Mouse (Mus musculus) heart, postnatal 25 days (tissue): ENCODE data around the gene Chd3. TPM values are rescaled to one million over a fixed set of nuclear protein-coding genes. Genes with fewer than 3 reads are reported as not detected.

Experiments used
- DNase-seq: peaks from one replicate; pipeline ENCODE4 v3.0.0; 2022; ENCODE audit warnings: low spot score
- intact Hi-C: fragments of 180-260 bp; cut with DNase I; formaldehyde crosslinking; loops from one replicate; pipeline ENCODE4 v1.15.1; 2025
- total RNA-seq, 2 experiments: library from RNA; stranded (reverse); gene quantifications; 2 replicates each; pipeline ENCODE4 v1.2.3; 2021

Gene Chd3
- total RNA-seq, 2 experiments from 2014 or later: 26.4 to 27.9 TPM

- DNase-seq: no peak
- intact Hi-C loops: no loop called here
Observed at GRCm38 (mm10) chr11:69370817-69371215, 1.6 kb upstream of the Chd3 start.

- intact Hi-C loops: no loop called here
- no peak for DNase-seq
Observed at GRCm38 (mm10) chr11:69369990-69370816, 997 bp upstream of the Chd3 start.

- intact Hi-C loops: no loop called here
- peak; percentile 13 for DNase-seq
Observed at GRCm38 (mm10) chr11:69368356-69369214, 621 bp downstream of the Chd3 start.

GRCm38 (mm10) chr11:69367616-69368355 is 1.4 kb downstream of the Chd3 start:
- intact Hi-C loops: loop anchor here (2.0 kb wide), 2 partner anchors 27 to 41 kb away; partner anchors contain the start of genes Kcnab3 and Rnf227
- no peak for DNase-seq

GRCm38 (mm10) chr11:69366855-69367615 is 2.2 kb downstream of the Chd3 start:
- DNase-seq: no peak

GRCm38 (mm10) chr11:69366157-69366854 is 2.9 kb downstream of the Chd3 start:
- intact Hi-C loops: loop anchor here (2.0 kb wide), 2 partner anchors 26 to 40 kb away; partner anchors contain the start of genes Kcnab3 and Rnf227
- peak; percentile 88 for DNase-seq

More at GRCm38 (mm10) chr11:69366855-69367615, 2.2 kb downstream of the Chd3 start:
- intact Hi-C loops: loop anchor here (2.0 kb wide), 2 partner anchors 26 to 40 kb away; partner anchors contain the start of genes Kcnab3 and Rnf227

GRCm38 (mm10) chr11:69365722-69366121 is 3.5 kb downstream of the Chd3 start:
- intact Hi-C loops: loop anchor here (2.0 kb wide), 2 partner anchors 25 to 39 kb away; partner anchors contain the start of genes Kcnab3 and Rnf227
- no peak for DNase-seq

- intact Hi-C loops: no loop called here
Observed at GRCm38 (mm10) chr11:69364910-69365309, 4.3 kb downstream of the Chd3 start.

GRCm38 (mm10) chr11:69364376-69364775 is 4.8 kb downstream of the Chd3 start:
- no peak for DNase-seq
- intact Hi-C loops: no loop called here

More at GRCm38 (mm10) chr11:69364910-69365309, 4.3 kb downstream of the Chd3 start:
- DNase-seq: peak; percentile 90

- intact Hi-C loops: no loop called here
- DNase-seq: no peak
Observed at GRCm38 (mm10) chr11:69362479-69362878, 6.7 kb downstream of the Chd3 start.

GRCm38 (mm10) chr11:69362021-69362420 is 7.2 kb downstream of the Chd3 start:
- intact Hi-C loops: no loop called here
- no peak for DNase-seq

GRCm38 (mm10) chr11:69357690-69358089 is 11.5 kb downstream of the Chd3 start:
- intact Hi-C loops: no loop called here
- no peak for DNase-seq

- intact Hi-C loops: no loop called here
- no peak for DNase-seq
Observed at GRCm38 (mm10) chr11:69356544-69356943, 12.7 kb downstream of the Chd3 start.

- intact Hi-C loops: no loop called here
Observed at GRCm38 (mm10) chr11:69346441-69346840, 22.8 kb downstream of the Chd3 start.

GRCm38 (mm10) chr11:69340161-69341131 is 28.8 kb downstream of the Chd3 start, which contains the start of gene Rnf227:
Rnf227 (plus strand) TSS chr11:69340461.
- DNase-seq: peak; percentile 46

More at GRCm38 (mm10) chr11:69346441-69346840, 22.8 kb downstream of the Chd3 start:
- no peak for DNase-seq

GRCm38 (mm10) chr11:69334796-69335195 is 34.4 kb downstream of the Chd3 start:
- no peak for DNase-seq
- intact Hi-C loops: no loop called here

More at GRCm38 (mm10) chr11:69340161-69341131, 28.8 kb downstream of the Chd3 start, which contains the start of gene Rnf227:
- intact Hi-C loops: loop anchor here (2.0 kb wide), 1 partner anchor 26 kb away; no protein-coding TSS in a partner anchor

- no peak for DNase-seq
- intact Hi-C loops: loop anchor here (2.0 kb wide), 1 partner anchor 57 kb away; no protein-coding TSS in a partner anchor
Observed at GRCm38 (mm10) chr11:69333922-69334321, 35.3 kb downstream of the Chd3 start.
